Mouse (Mus musculus) layer of hippocampus, postnatal 36 days (tissue): ENCODE measurements around the gene Rpl36al. TPM values are rescaled to one million over a fixed set of nuclear protein-coding genes. Genes with fewer than 3 reads are reported as not detected.
"Not testable (repeated sequence)": the region's sequence is repeated elsewhere in the genome, so short reads cannot be mapped to it uniquely, and the experiment has no call there.

Experiments
- DNase-seq, 2 experiments: peaks; one replicate each; pipeline ENCODE4 v3.0.0; 2022
- total RNA-seq, 2 experiments: library from RNA; stranded (reverse); gene quantifications; 2 replicates each; pipeline ENCODE4 v1.2.3; 2021

Rpl36al gene
- total RNA-seq, 2 experiments from 2014 or later = 186 to 194 TPM

DNA sequence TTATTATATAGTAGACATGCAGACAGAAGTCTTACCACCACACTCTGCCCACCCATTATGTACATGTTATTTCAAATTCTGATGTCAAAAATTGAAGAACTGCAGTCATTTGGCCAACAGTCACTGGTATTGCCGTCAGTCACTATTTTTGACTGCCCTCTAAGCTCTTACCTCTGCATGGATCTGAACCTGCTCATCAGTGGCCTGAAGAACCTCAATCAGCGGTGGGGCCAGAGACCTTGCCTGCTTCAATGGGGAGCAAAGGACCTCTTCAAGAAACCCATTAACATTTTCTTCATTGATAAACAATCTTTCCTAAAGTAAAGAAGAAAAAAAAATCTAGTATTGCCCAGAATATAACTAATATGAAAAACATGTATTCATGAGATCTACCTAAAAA, 8.8 kb upstream of the Rpl36al start:
- no peak for DNase-seq

DNA sequence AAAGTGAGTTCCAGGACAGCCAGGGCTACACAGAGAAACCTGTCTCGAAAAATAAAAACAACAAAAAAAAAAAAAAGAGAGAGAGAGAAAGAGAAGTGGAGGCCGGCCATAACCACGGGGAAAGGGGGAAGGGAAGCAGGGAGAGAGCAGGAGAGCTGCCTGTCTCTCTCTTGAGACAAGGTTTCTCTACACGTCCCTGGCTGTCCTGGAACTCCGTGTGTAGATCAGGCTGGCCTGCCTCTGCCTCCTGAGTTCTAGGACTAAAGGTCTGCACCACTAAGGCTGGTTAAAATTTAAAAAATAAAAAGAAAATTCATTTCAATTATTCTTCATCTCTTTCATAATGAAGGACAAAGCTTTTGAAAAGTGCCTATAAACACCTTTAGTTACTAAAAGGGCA, 7.5 kb upstream of the Rpl36al start:
- no peak for DNase-seq

DNA sequence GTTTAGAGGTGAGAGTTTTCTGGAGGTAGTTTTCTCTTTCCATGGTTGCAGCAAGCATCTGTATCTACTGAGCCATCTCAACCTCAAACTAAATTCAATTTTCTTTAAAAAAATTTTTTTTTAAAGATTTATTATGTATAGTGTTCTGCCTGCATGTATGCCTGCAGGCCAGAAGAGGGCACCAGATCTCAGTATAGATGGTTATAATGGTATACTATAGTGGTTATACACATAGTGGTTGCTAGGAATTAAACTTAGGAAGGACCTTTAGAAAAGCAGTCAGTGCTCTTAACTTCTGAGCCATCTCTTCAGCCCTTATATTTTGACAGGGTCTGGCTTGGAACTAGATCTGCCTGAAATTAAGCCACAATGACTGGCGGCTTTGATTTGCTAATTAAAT, 6.6 kb upstream of the Rpl36al start:
- no peak for DNase-seq

DNA sequence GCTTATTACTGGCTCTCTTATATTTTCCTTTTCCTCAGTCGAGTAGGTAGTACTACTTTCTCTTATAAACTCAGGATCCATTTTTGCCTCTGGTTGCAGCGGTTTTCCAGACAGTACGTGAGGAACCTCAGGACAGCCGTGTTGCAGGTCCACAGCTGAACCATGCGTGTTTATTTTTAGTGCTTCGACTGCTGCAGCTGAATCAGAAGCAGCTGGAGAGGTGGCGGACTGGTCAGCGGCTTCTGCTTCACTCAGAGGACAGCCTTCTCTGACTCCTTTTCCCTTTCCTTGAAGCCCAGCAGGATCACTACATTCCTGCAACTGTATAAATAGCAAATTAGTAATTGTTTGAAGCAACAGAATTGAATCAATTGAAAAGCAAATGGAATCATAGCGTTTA, 6.2 kb upstream of the Rpl36al start:
- no peak for DNase-seq

DNA sequence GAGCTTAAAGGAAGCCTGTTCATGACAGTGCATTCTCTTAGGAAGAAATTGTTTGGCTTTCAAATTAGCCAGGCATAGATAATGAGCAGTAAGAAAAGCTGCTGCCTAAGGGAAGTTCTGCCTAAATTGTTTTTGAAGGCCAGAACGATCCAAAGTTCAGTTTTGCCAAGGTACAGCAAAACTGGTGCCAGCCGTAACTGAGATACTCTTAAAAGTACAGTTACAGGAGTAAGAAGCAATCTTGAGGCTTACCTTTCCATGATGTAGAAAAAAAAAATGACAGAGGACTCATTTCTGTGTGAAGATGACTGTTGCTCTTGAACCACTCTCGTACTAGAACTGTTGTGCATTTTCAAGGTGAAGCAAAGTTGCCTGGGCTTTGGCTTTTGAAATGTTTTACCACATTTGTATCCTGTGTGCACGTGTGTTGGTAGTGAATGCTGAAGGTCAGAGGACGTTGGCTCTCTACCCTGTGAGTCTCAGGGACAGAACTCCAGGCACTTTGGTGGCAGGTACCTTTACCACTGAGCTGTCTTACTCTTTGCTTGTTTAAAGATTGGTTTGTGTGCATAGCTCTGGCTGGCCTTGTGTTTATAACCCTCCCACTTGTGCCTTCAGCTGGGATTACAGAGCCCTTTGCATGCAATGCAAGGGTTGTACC, 3.1 kb upstream of the Rpl36al start:
- no peak for DNase-seq

DNA sequence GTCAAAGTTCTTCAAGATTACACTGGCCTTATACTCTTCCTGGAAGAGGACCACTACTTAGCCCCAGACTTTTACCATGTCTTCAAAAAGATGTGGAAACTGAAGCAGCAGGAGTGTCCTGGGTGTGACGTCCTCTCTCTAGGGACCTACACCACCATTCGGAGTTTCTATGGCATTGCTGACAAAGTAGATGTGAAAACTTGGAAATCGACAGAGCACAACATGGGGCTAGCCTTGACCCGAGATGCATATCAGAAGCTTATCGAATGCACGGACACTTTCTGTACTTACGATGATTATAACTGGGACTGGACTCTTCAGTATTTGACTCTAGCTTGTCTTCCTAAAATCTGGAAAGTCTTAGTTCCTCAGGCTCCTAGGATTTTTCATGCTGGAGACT, 1.5 kb upstream of the Rpl36al start:
- no peak for DNase-seq

DNA sequence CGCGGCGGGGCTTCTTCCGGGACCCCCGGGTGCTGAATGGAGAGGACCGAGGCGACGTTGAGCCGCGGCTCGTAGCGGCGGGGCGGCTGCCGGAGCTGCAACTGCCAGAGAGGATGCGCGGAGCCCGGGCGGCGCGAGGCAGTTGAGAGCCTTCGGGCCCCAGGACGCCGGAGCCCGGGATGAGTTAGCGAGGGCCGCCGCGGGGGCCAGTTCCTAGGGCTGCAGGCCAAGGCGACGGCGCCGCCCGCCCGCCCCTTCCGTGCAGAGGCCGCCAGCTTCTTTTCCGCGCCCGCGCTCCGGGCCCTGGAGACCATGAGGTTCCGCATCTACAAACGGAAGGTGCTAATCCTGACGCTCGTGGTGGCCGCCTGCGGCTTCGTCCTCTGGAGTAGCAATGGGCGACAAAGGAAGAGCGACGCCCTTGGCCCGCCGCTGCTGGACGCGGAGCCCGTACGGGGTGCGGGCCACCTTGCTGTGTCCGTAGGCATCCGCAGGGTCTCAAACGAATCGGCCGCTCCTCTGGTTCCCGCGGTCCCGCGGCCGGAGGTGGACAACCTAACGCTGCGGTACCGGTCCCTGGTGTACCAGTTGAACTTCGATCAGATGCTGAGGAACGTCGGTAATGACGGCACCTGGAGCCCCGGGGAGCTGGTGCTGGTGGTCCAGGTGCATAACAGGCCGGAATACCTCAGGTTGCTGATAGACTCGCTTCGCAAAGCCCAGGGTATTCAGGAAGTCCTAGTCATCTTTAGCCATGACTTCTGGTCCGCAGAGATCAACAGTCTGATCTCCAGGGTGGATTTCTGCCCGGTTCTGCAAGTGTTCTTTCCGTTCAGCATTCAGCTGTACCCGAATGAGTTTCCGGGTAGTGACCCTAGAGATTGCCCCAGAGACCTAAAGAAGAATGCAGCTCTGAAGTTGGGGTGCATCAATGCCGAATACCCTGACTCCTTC, 736 bp upstream of the Rpl36al start:
- peak in 1 of 2 experiments; percentile 63 for DNase-seq

DNA sequence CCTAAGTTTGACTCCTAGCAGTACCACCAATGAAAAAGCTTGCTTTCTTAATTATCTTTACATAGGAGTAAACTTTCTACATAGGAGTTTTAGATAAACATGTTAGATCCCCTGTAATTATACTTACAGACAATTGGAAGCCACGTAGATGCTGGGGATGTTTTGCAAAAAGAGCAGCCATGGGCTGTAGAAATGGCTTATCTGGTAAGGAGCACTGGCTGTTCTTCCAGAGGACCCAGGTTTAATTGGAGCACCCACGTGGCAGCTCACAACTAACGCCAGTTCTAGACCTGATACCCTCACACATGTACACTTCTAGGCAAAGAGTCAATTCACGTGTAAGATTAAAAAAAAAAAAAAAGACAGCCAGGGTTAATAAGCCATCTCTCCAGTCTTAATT, 2.1 kb downstream of the Rpl36al start:
- no peak for DNase-seq

DNA sequence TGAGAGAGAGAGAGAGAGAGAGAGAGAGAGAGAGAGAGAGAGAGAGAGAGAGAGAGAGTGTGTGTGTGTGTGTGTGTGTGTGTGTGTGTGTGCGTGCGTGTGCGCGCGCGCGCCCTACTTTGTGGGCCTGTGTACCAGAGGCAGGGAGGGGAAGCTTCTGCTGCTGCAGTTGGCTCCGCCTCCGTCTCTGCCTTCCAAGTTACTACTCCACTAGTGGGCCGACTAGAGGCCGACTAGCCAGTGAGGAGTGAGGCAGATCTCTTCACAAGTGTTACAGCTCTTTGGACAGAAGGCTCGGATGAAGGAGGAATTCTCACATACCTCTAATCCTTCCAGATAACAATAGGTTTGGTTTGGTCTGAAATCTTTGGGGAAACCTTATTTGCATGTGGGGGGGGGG, 4.5 kb downstream of the Rpl36al start:
- DNase-seq = no peak

DNA sequence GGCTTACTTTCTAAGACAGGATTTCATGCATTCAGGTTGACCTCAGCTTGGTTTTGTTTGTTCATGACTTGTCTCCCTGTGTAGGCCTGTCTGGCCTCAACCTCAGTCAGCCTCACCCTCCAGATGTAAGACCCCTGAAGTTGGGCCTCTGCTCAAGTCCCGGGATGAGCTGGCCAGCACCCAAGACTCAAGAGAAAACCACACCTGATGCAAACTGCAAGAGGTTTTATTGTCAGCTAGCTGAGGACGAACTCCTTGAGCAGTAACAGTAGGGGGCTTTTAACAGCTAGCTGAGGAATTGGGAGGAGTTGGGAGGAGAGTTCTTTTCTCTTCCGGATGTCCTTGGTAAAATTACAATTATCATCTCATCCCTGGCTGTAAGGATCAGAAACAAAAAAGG, 6.4 kb downstream of the Rpl36al start:
- DNase-seq = no peak

DNA sequence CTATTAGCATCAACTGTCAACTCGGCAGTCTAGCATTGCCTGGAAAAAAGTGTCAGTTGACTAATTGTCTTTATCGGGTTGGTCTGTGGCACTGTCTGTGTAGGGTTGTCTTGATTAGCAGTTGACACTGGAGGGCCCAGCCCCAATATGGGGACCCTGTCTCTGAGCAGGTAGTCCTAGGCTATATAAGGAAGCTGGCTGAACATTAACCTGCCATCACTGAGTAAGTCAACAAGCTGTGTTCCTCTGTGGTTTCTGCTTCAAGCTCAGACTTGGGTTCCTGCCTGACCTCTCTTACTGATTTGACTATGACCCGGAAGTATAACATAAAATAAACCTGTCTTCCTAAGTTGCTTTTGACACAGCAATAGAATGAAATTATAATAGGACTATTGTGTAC, 7.9 kb downstream of the Rpl36al start:
- no peak for DNase-seq

DNA sequence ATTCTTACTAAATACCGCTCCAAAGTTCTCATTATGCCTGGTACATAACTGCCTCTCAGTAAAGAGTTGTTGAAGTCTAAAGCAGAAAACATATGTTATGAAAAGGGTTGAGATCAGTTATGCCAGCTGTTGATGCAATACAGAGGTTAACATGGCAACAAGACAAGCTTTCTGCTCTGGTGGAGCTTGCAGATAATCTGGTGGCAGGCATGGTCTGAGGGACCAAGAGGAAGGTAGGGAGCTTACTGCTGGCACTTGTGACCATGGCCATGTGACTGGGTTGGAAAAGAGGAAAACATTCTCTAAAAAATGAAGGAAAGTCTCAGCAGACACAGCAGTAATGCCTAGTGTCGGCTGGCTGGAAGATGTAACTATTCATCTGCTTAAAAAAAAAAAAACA, 12.6 kb downstream of the Rpl36al start:
- no peak for DNase-seq

DNA sequence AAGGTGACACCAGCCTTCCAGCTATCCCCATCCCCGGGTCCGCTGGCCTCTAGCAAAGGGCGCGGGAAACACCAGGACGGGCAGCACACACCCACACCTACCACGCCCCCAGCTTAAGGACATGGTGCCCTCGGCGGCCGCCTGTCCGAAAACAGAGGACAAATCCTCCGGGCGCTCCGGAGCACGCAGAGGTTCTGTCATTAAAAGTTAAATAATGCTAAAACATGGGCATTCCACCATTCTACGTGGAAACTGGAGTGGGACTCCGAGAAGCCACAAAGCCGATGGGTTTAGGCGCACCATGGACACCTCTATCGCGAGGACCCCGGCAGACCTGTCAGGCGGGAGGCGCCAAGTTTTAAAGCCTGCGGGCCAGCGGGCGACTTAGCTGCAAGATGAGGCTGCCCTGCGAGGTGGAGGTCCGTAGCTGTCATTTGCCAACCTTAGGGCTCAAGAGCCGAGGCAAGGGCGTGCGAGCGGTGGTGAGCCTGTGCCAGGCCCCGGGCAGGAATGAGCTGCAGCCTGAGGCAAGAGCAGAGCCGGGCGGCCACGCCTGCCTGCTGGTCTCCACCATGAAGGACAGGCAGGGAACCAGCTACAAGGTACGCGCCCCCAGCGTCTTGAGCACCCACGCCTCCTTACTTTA, 15.3 kb downstream of the Rpl36al start, which contains the start of gene Lrr1:
Gene Lrr1, plus strand, starts transcription at position 354 of the 646 bp plus-strand sequence.
- peak; percentile 86 to 87 for DNase-seq

DNA sequence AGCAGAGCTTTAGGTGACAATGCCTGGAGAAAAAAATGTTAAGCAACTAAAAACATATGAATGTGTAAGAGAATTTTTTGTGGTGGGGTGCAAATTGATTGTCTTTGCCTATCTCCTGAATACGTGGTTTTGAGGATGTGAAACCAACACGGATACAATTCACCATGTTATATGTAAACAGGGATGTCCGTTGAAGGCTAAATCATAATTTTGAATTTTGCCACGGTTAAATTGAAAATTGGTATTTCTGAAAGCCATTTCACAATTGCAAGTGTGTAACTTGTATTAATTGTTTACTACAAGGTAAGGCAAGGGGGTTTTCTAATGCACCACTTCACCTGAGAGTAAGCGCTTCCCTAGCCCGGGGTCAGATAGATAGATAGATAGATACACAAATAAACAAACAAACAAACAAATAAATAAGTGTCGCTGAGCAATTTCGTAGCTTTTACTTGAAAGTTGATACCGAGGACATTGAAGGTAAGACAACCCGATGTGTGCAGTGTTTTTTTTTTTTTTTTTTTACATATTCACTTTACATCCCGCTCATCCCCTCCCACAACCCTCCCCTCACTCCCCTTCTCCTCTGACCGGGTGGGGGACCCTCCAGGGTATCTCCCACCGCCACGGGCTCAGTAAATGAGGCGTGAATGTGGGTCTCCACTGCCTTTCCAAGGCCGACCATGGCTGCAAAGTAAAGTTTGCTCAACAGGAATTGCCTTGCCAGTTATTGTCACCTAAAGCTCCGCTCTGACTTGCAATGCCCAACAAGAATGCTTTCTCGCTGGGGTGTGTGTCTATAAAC, 16.0 kb downstream of the Rpl36al start:
- no peak for DNase-seq

DNA sequence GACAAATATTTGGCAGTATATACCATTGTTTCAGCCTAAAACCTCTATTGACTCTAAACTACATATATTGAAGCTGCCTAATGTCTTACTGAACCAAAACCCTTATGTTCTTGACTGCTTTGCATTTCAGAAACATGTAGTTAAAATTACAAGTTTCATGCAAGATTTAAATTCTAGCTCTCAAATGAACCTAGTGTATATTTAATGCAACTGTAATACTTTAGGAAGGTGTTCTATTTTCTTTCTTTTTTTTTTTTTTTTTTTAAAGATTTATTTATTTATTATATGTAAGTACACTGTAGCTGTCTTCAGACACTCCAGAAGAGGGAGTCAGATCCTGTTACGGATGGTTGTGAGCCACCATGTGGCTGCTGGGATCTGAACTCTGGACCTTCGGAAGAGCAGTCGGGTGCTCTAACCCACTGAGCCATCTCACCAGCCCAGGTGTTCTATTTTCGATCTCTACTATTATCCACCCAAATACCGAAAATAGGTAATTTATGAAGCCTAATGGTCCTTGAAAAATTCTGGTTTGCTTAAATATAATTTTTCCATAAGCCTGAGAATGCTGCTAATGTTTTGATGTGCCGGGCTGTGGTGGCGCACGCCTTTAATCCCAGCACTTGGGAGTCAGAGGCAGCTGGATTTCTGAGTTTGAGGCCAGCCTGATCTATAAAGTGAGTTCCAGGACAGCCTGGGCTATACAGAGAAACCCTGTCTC, 16.9 kb downstream of the Rpl36al start:
- DNase-seq = not testable (repeated sequence)

DNA sequence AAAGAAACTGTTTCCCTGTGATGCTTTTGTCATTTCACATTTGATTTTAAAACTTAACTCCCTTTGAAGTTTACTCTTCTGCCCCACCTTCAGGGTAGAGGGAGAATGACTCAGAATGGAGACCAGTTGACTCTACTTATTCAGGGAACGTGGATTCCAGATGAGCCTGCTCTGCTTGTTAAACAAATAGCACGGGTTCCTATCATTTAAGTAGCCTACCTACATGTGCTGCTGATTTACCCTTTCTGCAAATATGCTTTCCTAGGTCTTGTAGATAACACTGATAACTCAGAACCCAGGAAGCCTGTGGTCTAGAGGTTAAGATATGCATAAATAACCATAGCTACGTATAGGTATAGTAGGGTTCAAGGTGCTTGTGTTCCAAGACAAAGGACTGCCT, 19.0 kb downstream of the Rpl36al start:
- DNase-seq = no peak

DNA sequence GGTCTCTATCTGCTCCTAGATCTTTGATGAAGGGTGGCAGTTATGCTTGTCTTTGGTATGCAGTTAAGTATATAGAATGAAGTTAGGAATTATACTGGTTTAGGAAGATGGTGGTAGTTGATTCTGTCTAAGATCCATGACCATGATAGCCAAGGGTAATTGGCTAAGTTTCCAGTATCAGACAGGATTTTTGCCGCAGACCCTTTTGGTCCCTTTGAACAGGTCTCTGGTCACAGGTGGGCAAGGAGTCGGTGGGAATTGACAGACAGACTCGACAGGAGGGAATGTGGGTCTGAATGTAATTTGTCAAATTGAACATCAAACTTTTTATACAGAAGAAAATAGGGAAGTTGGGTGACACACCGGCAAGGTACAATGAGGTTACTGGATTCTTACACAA, 20.3 kb downstream of the Rpl36al start:
- DNase-seq = not testable (repeated sequence)

DNA sequence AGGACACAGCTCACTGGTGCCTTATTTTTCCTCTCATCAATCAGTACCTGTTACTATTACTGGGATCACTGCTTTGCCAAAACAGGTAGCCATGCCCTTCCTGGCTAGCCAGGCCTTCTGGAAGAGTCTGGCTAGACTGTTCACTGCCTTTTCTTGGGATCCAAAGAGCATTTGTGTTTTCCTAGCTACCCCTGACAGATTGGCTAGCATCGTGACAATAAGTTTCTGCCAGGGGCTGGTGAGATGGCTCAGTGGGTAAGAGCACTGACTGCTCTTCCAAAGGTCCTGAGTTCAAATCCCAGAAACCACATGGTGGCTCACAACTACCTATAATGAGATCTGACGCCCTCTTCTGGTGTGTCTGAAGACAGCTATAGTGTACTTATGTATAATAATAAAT, 23.2 kb downstream of the Rpl36al start:
- not testable (repeated sequence) for DNase-seq

DNA sequence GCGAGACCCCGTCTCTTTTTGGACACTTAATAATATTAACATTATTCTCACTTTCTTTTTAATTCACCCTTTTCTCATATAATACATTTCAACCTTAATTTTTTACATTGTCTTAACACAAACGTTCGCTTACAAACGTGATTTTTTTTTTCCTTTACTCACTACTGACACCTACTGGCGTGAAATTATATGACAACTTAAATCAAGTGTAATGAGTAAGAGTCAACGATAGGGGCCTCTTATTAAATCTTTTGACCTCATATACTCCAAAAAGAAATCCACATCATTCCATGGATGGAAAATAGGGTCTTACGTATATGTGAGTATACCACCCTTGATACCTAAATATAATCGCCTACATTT, 24.3 kb downstream of the Rpl36al start:
- no peak for DNase-seq

DNA sequence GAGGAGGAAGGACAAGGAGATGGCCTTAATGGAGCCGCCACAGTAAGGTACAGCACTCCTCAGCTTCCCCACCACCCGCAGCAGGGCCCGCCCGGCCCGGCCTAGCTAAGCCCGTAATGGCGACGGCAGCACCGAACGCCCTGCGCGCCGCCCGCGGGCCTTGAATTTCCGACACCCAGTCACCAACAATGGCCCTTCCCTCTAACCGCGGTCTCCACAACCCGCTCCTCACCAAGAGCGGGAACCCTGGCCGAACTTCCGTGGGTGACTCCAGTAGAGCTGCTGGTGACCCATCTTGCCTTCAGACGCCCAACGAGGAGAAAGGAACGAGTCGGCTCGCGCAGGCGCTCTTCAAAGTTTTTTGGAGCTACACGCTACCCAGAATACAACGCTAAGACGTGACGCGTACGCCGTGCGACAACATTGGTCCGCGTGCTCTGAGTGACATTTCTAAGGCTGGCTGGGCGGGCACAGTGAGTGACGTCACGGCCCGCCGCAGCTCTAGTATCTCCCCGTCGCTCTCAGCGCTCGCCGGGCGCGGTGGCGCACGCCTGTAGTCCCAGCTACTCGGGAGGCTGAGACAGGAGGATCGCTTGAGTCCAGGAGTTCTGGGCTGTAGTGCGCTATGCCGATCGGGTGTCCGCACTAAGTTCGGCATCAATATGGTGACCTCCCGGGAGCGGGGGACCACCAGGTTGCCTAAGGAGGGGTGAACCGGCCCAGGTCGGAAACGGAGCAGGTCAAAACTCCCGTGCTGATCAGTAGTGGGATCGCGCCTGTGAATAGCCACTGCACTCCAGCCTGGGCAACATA, 24.9 kb downstream of the Rpl36al start, which contains the start of gene Rps29:
Gene Rps29, minus strand, starts transcription at position 422 of the 813 bp plus-strand sequence.
- peak; percentile 98 for DNase-seq

DNA sequence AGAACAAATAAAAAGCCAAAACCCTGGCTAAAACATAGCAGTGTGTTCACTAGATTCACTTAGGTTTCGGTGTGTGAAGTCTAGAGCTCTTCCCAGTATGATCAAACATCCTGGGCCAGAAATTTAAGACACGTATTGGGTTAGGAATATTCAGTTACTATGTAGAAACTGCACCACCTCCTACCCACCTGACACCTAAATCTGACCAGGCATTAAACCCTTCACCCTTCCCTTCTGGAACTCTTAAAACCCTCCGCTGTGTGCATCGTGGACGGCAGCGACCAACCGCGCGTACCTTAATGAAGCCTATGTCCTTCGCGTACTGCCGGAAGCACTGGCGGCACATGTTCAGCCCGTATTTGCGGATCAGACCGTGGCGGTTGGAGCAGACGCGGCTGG, 25.5 kb downstream of the Rpl36al start:
- no peak for DNase-seq
